Mouse (Mus musculus) heart, adult 2 months (tissue): ENCODE measurements at regions not wholly inside any gene's neighbourhood (a gene's known extent, or its start where the extent isn't known, plus 50 kb on each side); places are given as distances from the start of the nearest gene placed in this dataset.

ENCODE experiments used
- CTCF ChIP-seq: fragments of 200-600 bp; IDR thresholded peaks from 2 replicates; pipeline ENCODE4 v1.8.1; 2022; ENCODE audit warnings: antibody characterized with exemption, mild to moderate bottlenecking, moderate library complexity
- EP300 ChIP-seq: fragments of 200-500 bp; IDR thresholded peaks from 2 replicates; pipeline ENCODE4 v1.6.1; 2011; ENCODE audit warnings: low read depth, low read length, control low read depth; ENCODE audit not compliant: insufficient read depth
- POLR2A ChIP-seq: fragments of 200-500 bp; IDR thresholded peaks from 2 replicates; pipeline ENCODE4 v1.6.1; 2011; ENCODE audit warnings: mild to moderate bottlenecking, low read depth, low read length, control low read depth; ENCODE audit not compliant: insufficient read depth

DNA sequence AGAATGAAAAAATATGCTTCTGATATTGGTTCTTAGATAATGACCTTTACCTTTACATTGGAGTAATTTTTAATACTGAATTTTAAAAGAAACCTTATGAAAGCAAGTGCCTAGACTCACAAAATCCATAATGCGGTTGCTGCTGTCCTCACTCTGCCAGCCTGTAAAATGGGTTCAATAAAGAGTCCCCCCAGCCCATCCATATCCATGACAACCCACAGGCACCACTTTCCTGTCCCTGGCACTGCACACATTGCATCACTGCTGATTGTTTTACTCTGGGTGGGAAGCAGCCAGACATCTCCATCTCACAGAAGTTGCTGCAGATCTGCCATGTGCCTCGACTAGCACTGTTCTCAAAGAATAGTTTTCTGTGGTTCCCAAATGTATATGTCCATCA is 110.3 kb upstream of the Tmc3 start:
- TF ChIP-seq EP300 (no peak), POLR2A (no peak), CTCF (no peak)
